Mouse (Mus musculus): ENCODE measurements around the gene Eno3. TPM values are rescaled to one million over a fixed set of nuclear protein-coding genes. Genes with fewer than 3 reads are reported as not detected.
A peak's percentile ranks its signal among the peaks of the same experiment; 100 is the strongest.

Gene Eno3
- 9.2 and 30.9 TPM in 2 replicates for polyA plus RNA-seq (2012; rRNA removed)

DNA sequence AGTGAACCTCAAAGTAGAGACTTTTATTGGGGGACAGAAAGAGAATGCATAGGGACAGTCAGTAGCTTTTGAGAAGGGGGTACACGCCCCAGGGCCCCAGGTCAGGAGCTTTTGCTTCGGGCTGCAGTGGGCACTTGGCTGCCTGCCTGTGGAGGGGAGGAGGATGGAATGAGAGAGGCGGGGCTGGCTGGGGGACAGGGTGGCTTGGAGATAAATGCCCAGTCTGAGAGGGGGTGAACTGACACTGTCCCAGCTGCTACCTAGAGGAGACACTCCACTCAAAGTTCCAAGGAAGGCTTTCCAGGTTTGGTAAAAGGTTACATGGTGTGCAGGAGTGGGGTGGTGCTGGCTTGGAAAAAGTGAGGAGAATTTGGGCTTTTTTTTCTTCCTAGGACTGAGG lies at the start of gene Eno3:
Eno3 (plus strand) TSS at position 239 of the 400 bp plus-strand sequence.
- TF ChIP-seq CTCF (conservative IDR thresholded peaks at IDR 0.05; ENCODE audit: insufficient read depth, insufficient read length, low read depth, low read length) (no peak), POLR2A (IDR thresholded peaks at IDR 0.05; ENCODE audit: low read depth, low read length) (no peak)
- Histone ChIP-seq H3K27me3 (replicated peaks; ENCODE audit: control insufficient read depth, insufficient read depth, low read length) (no peaks in the 10 kb centered on the region), H3K36me3 (ENCODE audit: control insufficient read depth, insufficient read depth, low read length) (no peaks in the 10 kb centered on the region), H3K4me1 (ENCODE audit: control insufficient read depth, insufficient read depth, low read length) (peaks cover 10% of the 10 kb centered on the region; the same call in 1 of the 2 replicates), H3K4me3 (ENCODE audit: insufficient read depth, low read depth, low read length) (peak within 1 kb of the TSS; percentile 100), H3K27ac (ENCODE audit: insufficient read depth, low read depth, low read length) (peak within 1 kb of the TSS; percentile 93)
- 64% methylated on average over 3 of the region's 3 CpGs for WGBS
- no peak for DNase-seq

DNA sequence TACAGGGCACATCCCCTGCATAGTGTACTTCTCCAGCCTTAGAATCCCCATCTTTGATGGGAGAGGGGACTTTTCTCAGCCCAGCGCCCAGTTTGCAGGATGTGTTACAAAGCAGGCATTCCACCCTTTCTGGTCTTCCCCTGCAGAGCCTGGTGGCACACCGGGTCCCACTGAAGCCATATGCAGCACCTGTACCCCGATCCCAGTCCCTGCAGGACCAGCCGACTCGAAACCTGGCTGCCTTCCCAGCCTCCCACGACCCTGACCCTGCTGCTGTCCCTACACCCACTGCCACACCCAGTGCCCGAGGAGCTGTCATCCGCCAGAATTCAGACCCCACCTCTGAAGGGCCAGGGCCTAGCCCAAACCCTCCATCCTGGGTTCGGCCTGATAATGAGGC lies 49.4 kb upstream of the Eno3 start:
- H3K4me3 ChIP-seq (ENCODE audit: insufficient read depth, low read depth, low read length), result no peak overlapping the region
- 82% methylated on average over 9 of the region's 9 CpGs for WGBS
- DNase-seq, result no peak
- H3K27me3 ChIP-seq (replicated peaks; ENCODE audit: control insufficient read depth, insufficient read depth, low read length), result no peaks in the 10 kb centered on the region
- H3K27ac ChIP-seq (ENCODE audit: insufficient read depth, low read depth, low read length), result no peak overlapping the region
- H3K4me1 ChIP-seq (ENCODE audit: control insufficient read depth, insufficient read depth, low read length), result no peaks in the 10 kb centered on the region
- no peak for TF ChIP-seq CTCF (conservative IDR thresholded peaks at IDR 0.05; ENCODE audit: insufficient read depth, insufficient read length, low read depth, low read length)
- no peak for TF ChIP-seq POLR2A (IDR thresholded peaks at IDR 0.05; ENCODE audit: low read depth, low read length)
- H3K36me3 ChIP-seq (ENCODE audit: control insufficient read depth, insufficient read depth, low read length), result no peaks in the 10 kb centered on the region; the same call in none of the 2 replicates

DNA sequence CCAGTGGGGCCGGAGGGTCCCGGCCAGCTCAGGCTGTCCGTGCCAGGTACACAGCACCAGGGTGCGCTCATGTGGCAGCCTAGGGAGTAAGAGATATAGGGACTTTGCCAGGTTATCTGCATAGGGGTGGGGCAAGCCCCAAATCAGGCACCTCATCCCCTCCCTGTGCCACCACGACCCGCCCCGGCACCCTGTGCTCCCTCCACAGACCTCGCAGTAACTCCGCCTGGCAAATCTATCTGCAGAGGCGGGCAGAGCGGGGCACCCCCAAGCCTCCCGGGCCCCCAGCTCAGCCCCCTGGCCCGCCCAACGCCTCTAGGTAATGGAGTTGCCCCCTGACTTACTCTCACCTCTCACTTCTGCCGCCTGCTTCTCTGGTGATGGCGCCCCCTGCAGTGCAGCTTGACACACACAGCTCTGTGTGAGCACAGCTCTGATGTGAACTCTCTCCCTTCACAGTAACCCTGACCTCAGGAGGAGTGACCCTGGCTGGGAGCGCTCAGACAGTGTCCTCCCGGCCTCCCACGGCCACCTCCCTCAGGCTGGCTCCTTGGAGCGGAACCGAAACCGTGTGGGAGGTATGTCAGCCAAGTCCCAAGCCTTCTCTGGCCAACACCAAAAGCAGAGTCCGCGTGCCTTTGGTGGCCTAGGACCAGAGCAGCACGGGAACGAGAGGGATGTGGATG lies 48.5 kb upstream of the Eno3 start:
- H3K4me1 ChIP-seq (ENCODE audit: control insufficient read depth, insufficient read depth, low read length), result no peaks in the 10 kb centered on the region
- no peaks in the 10 kb centered on the region for H3K27me3 ChIP-seq (replicated peaks; ENCODE audit: control insufficient read depth, insufficient read depth, low read length)
- no peak overlapping the region for H3K27ac ChIP-seq (ENCODE audit: insufficient read depth, low read depth, low read length)
- TF ChIP-seq POLR2A (IDR thresholded peaks at IDR 0.05; ENCODE audit: low read depth, low read length), result no peak
- peak; percentile 60 for TF ChIP-seq CTCF (conservative IDR thresholded peaks at IDR 0.05; ENCODE audit: insufficient read depth, insufficient read length, low read depth, low read length)
- H3K36me3 ChIP-seq (ENCODE audit: control insufficient read depth, insufficient read depth, low read length), result no peaks in the 10 kb centered on the region; the same call in none of the 2 replicates
- H3K4me3 ChIP-seq (ENCODE audit: insufficient read depth, low read depth, low read length), result no peak overlapping the region
- peak; percentile 86 for DNase-seq
- WGBS, result 73% methylated on average over 26 of the region's 26 CpGs

- TF ChIP-seq POLR2A (IDR thresholded peaks at IDR 0.05; ENCODE audit: low read depth, low read length) (no peak), CTCF (conservative IDR thresholded peaks at IDR 0.05; ENCODE audit: insufficient read depth, insufficient read length, low read depth, low read length) (no peak; the same call in 1 of the 2 replicates)
- WGBS, result 84% methylated on average over 4 of the region's 4 CpGs
- H3K36me3 ChIP-seq (ENCODE audit: control insufficient read depth, insufficient read depth, low read length), result no peaks in the 10 kb centered on the region; the same call in none of the 2 replicates
- H3K4me3 ChIP-seq (ENCODE audit: insufficient read depth, low read depth, low read length), result no peak overlapping the region
- H3K27me3 ChIP-seq (replicated peaks; ENCODE audit: control insufficient read depth, insufficient read depth, low read length), result no peaks in the 10 kb centered on the region
- DNase-seq, result no peak
- no peak overlapping the region for H3K27ac ChIP-seq (ENCODE audit: insufficient read depth, low read depth, low read length)
- H3K4me1 ChIP-seq (ENCODE audit: control insufficient read depth, insufficient read depth, low read length), result peaks cover 5% of the 10 kb centered on the region; the same call in 1 of the 2 replicates
Measured at GRCm38 (mm10) chr11:70610752-70611151, 46.2 kb upstream of the Eno3 start.

- Histone ChIP-seq H3K27me3 (replicated peaks; ENCODE audit: control insufficient read depth, insufficient read depth, low read length) (no peaks in the 10 kb centered on the region), H3K4me3 (ENCODE audit: insufficient read depth, low read depth, low read length) (no peak overlapping the region), H3K4me1 (ENCODE audit: control insufficient read depth, insufficient read depth, low read length) (peaks cover 5% of the 10 kb centered on the region; the same call in 1 of the 2 replicates), H3K27ac (ENCODE audit: insufficient read depth, low read depth, low read length) (no peak overlapping the region), H3K36me3 (ENCODE audit: control insufficient read depth, insufficient read depth, low read length) (no peaks in the 10 kb centered on the region; the same call in none of the 2 replicates)
- DNase-seq, result peak; percentile 27
- WGBS, result 74% methylated on average over 7 of the region's 7 CpGs
- TF ChIP-seq POLR2A (IDR thresholded peaks at IDR 0.05; ENCODE audit: low read depth, low read length) (no peak), CTCF (conservative IDR thresholded peaks at IDR 0.05; ENCODE audit: insufficient read depth, insufficient read length, low read depth, low read length) (peak; percentile 47; the same call in 1 of the 2 replicates)
Measured at GRCm38 (mm10) chr11:70612505-70612904, 44.5 kb upstream of the Eno3 start.

GRCm38 (mm10) chr11:70615074-70615473 lies 41.9 kb upstream of the Eno3 start:
- Histone ChIP-seq H3K27ac (ENCODE audit: insufficient read depth, low read depth, low read length) (no peak overlapping the region), H3K4me1 (ENCODE audit: control insufficient read depth, insufficient read depth, low read length) (peaks cover 5% of the 10 kb centered on the region; the same call in 1 of the 2 replicates), H3K4me3 (ENCODE audit: insufficient read depth, low read depth, low read length) (peak overlapping the region; percentile 45), H3K36me3 (ENCODE audit: control insufficient read depth, insufficient read depth, low read length) (no peaks in the 10 kb centered on the region), H3K27me3 (replicated peaks; ENCODE audit: control insufficient read depth, insufficient read depth, low read length) (no peaks in the 10 kb centered on the region)
- DNase-seq, result peak; percentile 80
- WGBS, result 4% methylated on average over 17 of the region's 17 CpGs
- no peak for TF ChIP-seq POLR2A (IDR thresholded peaks at IDR 0.05; ENCODE audit: low read depth, low read length)
- TF ChIP-seq CTCF (conservative IDR thresholded peaks at IDR 0.05; ENCODE audit: insufficient read depth, insufficient read length, low read depth, low read length), result no peak; the same call in 1 of the 2 replicates

DNA sequence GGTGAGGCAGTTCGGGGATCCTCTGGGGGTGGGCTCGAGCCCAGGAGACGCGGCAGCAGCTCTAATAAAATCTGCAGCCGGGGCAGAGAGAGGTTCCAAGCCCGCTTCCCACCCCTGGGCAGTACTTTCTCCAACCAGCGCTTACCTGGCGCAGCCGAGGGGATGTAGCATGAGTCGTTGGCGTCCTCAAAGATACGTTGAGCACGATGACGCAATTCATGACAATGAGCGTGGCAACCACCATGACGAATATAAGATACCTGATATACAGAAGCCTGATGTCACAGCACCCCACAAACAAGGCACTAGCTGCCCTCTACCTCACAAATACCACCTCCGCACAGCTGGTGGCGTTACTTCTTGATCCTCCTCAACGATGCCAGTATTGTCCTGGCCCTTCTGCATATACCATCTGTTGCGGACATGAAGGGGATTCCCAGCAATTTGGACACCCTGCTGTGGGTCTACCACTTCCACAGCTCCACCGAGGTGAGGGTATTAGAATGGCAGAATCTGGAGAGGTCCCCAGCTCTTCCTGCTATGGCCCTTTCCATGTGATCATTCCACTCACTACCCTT lies 41.4 kb upstream of the Eno3 start, which contains the start of gene 4930544D05Rik:
4930544D05Rik (plus strand) TSS at position 333 of the 578 bp plus-strand sequence.
- no peaks in the 10 kb centered on the region for H3K36me3 ChIP-seq (ENCODE audit: control insufficient read depth, insufficient read depth, low read length)
- no peak within 1 kb of the TSS for H3K27ac ChIP-seq (ENCODE audit: insufficient read depth, low read depth, low read length)
- H3K27me3 ChIP-seq (replicated peaks; ENCODE audit: control insufficient read depth, insufficient read depth, low read length), result no peaks in the 10 kb centered on the region
- peak within 1 kb of the TSS; percentile 45 for H3K4me3 ChIP-seq (ENCODE audit: insufficient read depth, low read depth, low read length)
- TF ChIP-seq CTCF (conservative IDR thresholded peaks at IDR 0.05; ENCODE audit: insufficient read depth, insufficient read length, low read depth, low read length) (no peak), POLR2A (IDR thresholded peaks at IDR 0.05; ENCODE audit: low read depth, low read length) (no peak)
- peaks cover 5% of the 10 kb centered on the region; the same call in 1 of the 2 replicates for H3K4me1 ChIP-seq (ENCODE audit: control insufficient read depth, insufficient read depth, low read length)
- no peak for DNase-seq
- 33% methylated on average over 21 of the region's 21 CpGs for WGBS
